Mouse (Mus musculus): Measurements from ENCODE around the gene Rtn4rl1. TPM values are rescaled to one million over a fixed set of nuclear protein-coding genes. Genes with fewer than 3 reads are reported as not detected.
A peak's percentile ranks its signal among the peaks of the same experiment; 100 is the strongest.

Rtn4rl1 gene
- total RNA-seq, 4 experiments from 2014 or later, result 39.9 to 74.9 (median 58.7) TPM

- no peak for DNase-seq
Observed at GRCm38 (mm10) chr11:75189713-75190370, 3.7 kb upstream of the Rtn4rl1 start.

DNA sequence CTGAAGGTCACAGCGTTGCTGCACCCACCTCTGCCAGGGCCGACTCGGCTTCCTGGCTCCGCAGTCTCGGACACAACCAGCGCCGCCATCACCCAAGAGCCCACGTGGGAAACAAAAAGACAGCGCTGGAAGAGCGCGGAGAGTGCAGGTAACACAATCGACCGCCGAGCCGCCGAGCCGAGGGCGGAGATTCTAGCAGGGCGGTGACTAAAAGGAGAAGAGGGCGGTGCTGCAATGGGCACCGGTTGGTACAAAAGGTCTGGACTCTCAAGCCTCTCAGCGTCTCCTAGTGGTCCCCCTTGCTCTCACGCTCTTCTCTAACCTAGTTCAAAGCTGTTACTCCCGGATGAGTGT is 3.2 kb upstream of the Rtn4rl1 start:
- peak; percentile 82 for DNase-seq

- DNase-seq, result no peak
Observed at GRCm38 (mm10) chr11:75190905-75191441, 2.6 kb upstream of the Rtn4rl1 start, which contains the start of gene Dph1. Gene Dph1 (minus strand): TSS chr11:75191241.

GRCm38 (mm10) chr11:75191841-75192240 is 1.7 kb upstream of the Rtn4rl1 start:
- DNase-seq, result no peak

- peak; percentile 78 for DNase-seq
Observed at GRCm38 (mm10) chr11:75192336-75193214, 1.0 kb upstream of the Rtn4rl1 start.

DNA sequence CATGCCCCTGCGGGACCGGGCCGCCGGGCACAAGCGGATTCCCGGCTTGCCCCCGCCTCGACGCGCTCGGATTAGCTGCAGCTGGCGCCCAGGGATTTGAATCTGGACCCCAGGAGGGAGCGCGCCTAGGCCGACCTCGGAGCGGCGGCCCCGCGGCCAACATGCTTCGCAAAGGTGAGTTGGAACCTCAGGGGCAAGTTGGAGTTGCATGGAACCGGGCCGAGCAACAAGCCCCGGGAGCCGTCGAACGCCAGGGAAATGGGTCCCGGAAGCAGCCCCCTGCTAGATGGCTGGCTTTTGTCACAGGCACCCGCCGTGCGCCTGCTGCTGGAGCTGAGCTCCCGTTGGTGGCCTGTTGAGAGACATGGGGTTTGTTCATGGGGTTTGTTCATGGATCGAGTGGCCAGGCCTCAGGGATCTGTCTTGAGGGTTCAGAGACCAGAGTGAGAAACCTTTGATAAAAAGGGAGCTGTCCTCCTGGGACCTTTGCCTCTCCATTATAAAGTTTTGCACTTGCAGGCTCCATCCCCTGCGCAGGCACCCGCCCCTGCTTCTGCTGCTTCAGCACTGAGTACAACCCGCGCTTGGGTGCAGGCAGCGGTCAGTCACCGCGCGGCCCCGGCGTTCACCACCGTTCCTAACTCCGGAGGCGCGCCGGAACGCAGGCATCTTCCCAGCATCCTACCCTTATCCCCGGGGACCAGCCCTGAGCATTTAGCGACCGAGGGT is 702 bp downstream of the Rtn4rl1 start:
- no peak for DNase-seq

GRCm38 (mm10) chr11:75194850-75195461 is 1.4 kb downstream of the Rtn4rl1 start:
- peak; percentile 54 for DNase-seq

GRCm38 (mm10) chr11:75196131-75196530 is 2.5 kb downstream of the Rtn4rl1 start:
- DNase-seq, result no peak

DNA sequence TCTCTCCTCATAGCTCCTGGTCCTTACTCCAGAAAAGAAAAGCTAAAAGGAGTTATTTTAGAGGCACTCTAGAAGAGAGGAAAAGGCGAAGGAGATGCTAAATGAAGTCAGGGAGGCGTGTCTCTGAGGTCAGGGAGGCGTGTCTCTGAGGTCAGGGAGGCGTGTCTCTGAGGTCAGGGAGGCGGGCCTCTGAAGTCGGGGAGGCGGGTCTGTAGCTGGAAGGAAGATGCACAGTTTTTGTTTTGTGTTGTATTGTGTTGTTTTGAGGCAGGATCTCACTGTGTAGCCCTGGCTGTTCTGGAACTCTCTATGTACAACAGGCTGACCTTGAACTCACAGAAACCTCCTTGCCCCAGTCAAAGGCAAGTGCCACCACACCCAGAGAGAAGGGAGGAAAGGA is 4.4 kb downstream of the Rtn4rl1 start:
- no peak for DNase-seq

DNA sequence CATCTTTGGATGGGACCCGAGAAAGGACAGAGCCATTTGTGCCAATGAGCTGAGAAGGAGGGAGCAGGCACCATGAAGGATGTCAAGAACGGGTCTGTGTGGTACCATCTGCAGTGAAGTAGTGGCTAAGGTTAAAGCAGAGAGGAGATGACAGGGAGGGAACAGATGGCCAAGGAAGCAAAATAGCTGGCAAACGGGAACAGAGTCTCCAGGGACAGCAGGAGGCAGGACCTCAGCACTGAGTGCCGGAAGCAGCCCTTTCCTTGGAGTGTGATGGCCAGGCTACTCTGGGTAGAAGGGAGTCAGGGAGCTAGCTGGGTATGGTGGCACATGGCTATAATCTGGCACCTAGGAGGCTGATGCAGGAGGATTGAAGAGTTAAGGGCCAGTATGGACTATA is 5.2 kb downstream of the Rtn4rl1 start:
- DNase-seq, result no peak

DNA sequence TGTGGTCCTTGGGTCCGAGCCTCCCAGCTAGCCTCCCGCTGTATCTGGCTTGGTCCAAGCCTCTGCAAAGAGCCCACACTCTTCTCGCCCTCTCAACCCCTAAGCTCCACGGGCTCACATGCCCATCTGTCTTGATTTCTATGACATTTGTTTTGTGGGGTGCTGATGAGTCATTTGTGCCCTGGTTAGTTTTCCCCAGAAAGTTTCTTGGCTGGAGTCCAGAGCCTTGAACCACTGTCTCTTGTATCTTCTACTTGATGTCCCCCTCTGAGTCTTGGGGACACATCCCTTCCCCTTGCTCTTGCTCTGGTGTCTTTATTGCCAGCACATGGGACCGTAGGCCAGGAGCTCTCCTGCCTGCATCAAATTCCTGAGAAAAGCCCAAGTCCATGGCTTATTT is 6.4 kb downstream of the Rtn4rl1 start:
- DNase-seq, result peak; percentile 44

- DNase-seq, result no peak
Observed at GRCm38 (mm10) chr11:75200935-75201334, 7.4 kb downstream of the Rtn4rl1 start.

- no peak for DNase-seq
Observed at GRCm38 (mm10) chr11:75201721-75202120, 8.1 kb downstream of the Rtn4rl1 start.

- no peak for DNase-seq
Observed at GRCm38 (mm10) chr11:75203926-75204325, 10.3 kb downstream of the Rtn4rl1 start.

DNA sequence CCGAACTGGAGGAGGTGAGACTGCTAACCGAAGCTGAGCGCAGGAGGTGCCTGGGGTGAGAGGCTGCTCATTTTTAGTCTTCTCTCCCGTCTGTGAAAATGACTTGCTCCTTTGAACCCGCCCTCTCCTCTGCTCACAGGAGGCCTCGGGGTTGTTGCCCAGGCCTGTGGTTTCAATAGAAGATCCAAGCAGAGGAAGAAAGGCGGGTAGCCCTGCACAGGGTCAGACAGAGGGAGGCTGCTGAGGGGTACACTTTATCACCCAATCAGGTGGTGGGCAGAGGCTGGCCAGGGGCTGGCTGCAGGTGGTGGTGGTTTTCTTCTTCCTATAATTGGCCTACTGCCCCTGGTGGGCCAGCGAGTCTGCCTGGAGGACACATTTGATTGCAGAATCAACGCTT is 10.9 kb downstream of the Rtn4rl1 start:
- no peak for DNase-seq

- no peak for DNase-seq
Observed at GRCm38 (mm10) chr11:75206347-75206746, 12.8 kb downstream of the Rtn4rl1 start.

DNA sequence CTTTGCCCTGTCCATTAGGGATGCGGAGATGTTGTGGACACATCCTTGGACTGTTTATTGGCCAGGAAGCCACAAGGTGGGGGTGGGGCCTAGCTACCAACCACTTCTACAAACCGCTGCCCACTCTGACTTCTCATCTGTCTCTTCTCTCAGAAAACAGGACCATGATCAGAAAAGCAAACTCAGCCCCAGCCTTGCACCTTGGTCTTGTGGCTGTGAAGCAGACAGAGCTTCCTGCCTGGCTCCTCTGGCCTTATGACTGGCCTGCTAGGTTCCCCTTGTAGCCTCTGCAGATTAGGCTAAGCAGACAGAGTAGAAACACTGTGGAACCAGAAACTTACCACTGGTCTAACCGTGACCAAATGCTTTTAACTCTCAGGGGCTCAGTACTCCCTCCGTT is 15.8 kb downstream of the Rtn4rl1 start:
- DNase-seq, result no peak

DNA sequence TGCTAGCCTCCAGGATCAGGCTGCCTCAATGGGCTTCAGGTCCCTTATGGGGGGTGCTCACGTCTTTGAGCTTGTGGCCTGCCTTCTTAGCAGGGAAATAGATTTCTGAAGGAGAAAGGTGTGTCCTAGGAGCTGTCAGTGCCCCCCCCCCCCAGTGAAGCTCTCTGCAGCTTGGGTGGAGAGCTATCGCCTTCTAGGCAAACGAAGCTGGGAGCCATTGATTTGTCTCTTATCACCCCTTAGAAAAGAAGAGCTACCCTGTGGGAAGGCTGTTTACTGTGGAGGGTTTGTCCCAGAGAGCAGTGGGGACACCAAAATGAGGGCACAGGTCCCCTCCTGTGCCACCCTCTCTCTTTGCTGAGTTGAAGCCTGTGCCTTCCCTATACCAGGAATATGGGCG is 16.5 kb downstream of the Rtn4rl1 start:
- DNase-seq, result no peak

DNA sequence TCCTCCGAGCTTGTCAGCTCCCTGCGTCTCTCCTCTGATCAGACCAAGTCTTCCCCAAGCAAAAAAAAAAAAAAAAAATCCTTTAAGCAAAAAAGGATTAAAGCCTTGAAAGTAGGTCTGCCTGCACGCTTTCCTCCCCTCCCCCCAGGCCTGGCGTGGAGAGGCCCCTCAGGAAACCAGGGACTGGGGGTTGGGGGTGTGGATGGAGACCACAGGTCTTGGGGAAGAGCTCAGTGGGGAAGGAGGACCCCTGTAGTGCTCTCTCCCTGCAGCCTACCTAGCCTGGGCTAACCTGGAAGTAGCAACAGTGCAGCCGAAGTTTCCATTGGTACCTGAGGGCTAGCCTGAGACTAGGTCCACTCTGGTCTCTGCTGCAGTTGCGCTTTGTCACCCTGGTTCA is 17.2 kb downstream of the Rtn4rl1 start:
- DNase-seq, result no peak

DNA sequence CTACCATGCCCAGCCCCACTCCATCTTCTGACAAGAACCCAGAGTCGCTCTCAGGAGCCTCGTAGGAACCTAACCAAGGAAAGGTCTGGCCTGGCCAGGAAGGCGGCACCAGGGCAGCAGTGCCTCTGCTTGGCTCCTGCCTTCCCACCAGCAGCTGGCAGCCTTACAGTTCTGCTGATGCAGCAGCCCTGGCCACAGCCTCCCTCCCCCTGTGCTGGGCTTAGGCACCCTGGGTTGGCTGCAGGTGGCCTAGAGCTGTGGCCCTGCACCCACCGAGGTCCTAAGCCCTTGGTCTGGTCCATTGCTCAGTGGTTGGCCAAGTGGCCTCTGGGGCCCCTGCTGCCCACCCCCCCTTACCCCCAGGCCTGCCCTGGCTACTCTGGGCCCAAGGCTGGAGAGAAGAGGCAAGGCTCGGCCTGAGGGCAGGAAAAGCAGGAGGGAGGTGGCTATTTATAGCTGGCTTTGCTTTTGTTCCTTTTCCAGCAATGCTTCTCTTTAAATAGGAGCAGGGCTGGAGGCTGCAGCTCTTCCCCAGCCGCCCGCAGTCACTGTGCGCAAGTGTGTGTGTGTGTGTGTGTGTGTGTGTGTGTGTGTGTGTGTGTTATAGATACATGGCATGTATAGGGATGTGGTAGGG is 18.6 kb downstream of the Rtn4rl1 start:
- DNase-seq, result no peak

DNA sequence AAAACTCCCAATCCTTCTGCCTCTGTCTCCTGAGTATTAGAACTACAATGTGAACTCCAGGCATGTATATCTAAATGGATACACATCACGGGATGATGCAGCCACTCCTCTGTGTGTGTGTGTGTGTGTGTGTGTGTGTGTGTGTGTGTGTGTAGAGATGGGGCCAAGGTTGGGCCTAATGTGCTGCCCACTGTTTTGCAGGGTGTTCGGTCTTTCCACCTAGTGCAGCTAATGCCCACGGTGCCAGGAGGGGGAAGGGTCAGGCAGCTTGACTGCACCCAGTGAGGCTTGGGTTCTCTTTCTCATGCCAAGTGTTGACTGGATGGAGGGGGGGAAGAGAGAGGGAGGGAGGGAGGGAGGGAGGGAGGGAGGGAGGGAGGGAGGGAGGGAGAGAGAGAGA is 19.3 kb downstream of the Rtn4rl1 start:
- no peak for DNase-seq

Data from adrenal gland, adult 8-10 months (tissue).